Mouse (Mus musculus) neural tube, embryonic 13.5 days (tissue): ENCODE measurements around the gene Vezf1. TPM values are rescaled to one million over a fixed set of nuclear protein-coding genes. Genes with fewer than 3 reads are reported as not detected.

Source experiments
- polyA plus RNA-seq: library from polyadenylated mRNA; unstranded; fragments of >200 nt; fragmentation: Nextera tagmentation; extraction: Ambion mirVana; gene quantifications from 2 replicates; pipeline ENCODE4 v1.2.1, GENCODE M21; 2015

The Vezf1 gene
- polyA plus RNA-seq, 1 experiment from 2014 or later: 53.9 TPM

Other genes starting within 250 kb of the Vezf1 start
- 0.18 and 0.39 TPM in 2 replicates for gene Lpo, start 240.0 kb upstream of the Vezf1 start, polyA plus RNA-seq
- gene Mks1, start 215.1 kb upstream of the Vezf1 start, polyA plus RNA-seq: 12.7 and 15.0 TPM in 2 replicates
- gene Epx, start 192.7 kb upstream of the Vezf1 start, polyA plus RNA-seq: 0.10 TPM in 1 of 2 replicates, not detected in the other
- gene Olfr462, start 176.0 kb upstream of the Vezf1 start, polyA plus RNA-seq: not detected in 2 replicates
- gene Olfr463, start 170.9 kb upstream of the Vezf1 start, polyA plus RNA-seq: not detected in 2 replicates
- gene Olfr464, start 147.3 kb upstream of the Vezf1 start, polyA plus RNA-seq: 0.08 TPM in 1 of 2 replicates, not detected in the other
- 49.1 and 51.2 TPM in 2 replicates for gene Dynll2, start 80.7 kb upstream of the Vezf1 start, polyA plus RNA-seq
- gene Srsf1, start 20.9 kb upstream of the Vezf1 start, polyA plus RNA-seq: 281 and 354 TPM in 2 replicates
- 51.3 and 59.1 TPM in 2 replicates for gene Cuedc1, start 29.8 kb downstream of the Vezf1 start, polyA plus RNA-seq
- gene Mrps23, start 136.1 kb downstream of the Vezf1 start, polyA plus RNA-seq: 64.2 and 69.4 TPM in 2 replicates
- 3.1 and 4.1 TPM in 2 replicates for gene Ccdc182, start 225.8 kb downstream of the Vezf1 start, polyA plus RNA-seq